Comparison of ENCODE assay signal across 8 mouse cellular contexts in the genomic region with DNA sequence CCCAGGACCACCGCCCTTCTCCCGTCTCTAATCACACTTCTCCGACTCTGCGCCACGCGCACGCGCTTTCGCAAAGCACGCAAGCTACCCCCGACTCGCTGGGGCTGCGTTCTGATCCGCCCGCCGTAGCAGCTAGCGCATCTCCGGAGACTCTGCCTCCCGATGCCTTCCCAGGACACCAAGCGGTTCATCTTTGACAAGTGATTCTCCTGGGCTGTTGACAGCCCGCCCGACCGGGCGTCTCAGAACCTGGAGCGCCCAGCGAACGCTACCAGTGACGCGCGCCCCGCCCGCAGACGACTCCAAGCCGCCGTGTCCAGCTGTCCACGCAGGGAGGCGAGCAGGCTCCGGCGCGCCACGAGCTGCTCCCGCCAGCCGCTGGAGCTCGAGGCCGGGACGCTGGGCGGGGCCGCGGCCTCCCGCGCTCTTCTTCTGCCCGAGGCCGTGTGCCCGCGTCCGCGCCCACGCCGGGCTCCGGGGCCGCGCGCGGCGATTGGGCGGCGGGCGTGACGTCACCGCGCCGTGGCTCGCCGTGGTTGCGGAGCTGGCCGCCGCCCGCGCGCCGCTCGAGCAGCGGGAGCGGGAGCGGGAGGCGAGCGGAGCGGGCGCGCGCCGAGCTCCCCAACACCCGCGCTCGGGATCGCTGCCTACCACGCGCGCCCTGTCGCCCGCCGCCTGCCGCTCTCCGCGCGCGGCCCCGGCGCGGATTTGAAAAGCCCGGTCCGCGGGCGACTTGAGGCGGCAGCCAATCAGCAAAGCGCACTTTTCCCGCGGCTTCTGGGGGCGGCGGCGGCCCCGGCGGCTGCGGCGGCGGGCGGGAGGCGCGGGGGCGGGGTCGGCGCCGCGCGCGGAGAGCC. TPM values are rescaled to one million over a fixed set of nuclear protein-coding genes. Genes with fewer than 3 reads are reported as not detected.
A peak's percentile ranks its signal among the peaks of the same experiment; 100 is the strongest.
DNase-seq lines count a peak whose midpoint lies in the region; ATAC-seq lines count a peak whose summit lies in the region.

A gene (plus strand): TSS at position 850 of the 857 bp plus-strand sequence.

- H3K4me2 ChIP-seq in hindbrain, embryonic 15.5 days: peak within 1 kb of the TSS; percentile 83

- peak; percentile 89 for ATAC-seq in hindbrain, embryonic 15.5 days (ENCODE audit: low FRiP score, low read depth)

- peak within 1 kb of the TSS; percentile 92 for H3K9ac ChIP-seq in hindbrain, embryonic 15.5 days

- under 1% methylated on average over 92 of the region's 136 CpGs for WGBS in hindbrain, embryonic 15.5 days
- under 1% methylated on average over 80 of the region's 136 CpGs for WGBS in macrophage (ENCODE audit: missing documents)

- DNase-seq in R1 (ENCODE audit: low read depth, low spot score): peak; percentile 69
- peak; percentile 91 to 95 for DNase-seq in cerebellum, postnatal 25 days
- DNase-seq in frontal cortex, postnatal 36 days (ENCODE audit: low spot score in 2 of 2): peak; percentile 87 to 93
- DNase-seq in left cerebral cortex, adult 18-20 months (ENCODE audit: low spot score in 2 of 2): peak; percentile 87 to 94
- peak; percentile 95 for DNase-seq in right cerebral cortex, adult 18-20 months
- peak; percentile 67 for DNase-seq in urinary bladder, postnatal 10 days (ENCODE audit: low spot score)

- H3K27ac ChIP-seq in hindbrain, embryonic 15.5 days (replicated peaks): peak within 1 kb of the TSS; percentile 98
- H3K27ac ChIP-seq in macrophage: peak within 1 kb of the TSS; percentile 55

- H3K9me3 ChIP-seq in hindbrain, embryonic 15.5 days: no peaks in the 10 kb centered on the region

- H3K36me3 ChIP-seq in hindbrain, embryonic 15.5 days: no peaks in the 10 kb centered on the region
- no peaks in the 10 kb centered on the region for H3K36me3 ChIP-seq in macrophage (ENCODE audit: inconsistent target)

- H3K4me3 ChIP-seq in hindbrain, embryonic 15.5 days: peak within 1 kb of the TSS; percentile 86
- peak within 1 kb of the TSS; percentile 59 for H3K4me3 ChIP-seq in macrophage (ENCODE audit: inconsistent target)

- no peaks in the 10 kb centered on the region for H3K27me3 ChIP-seq in hindbrain, embryonic 15.5 days

- H3K79me2 ChIP-seq in macrophage (ENCODE audit: inconsistent target): peaks cover 38% of the 10 kb centered on the region

- peaks cover 41% of the 10 kb centered on the region for H3K4me1 ChIP-seq in hindbrain, embryonic 15.5 days (replicated peaks)

RNA-seq across cellular contexts. Expression of the gene that starts here (rescaled TPM):
- 67.4 and 77.9 TPM in 2 replicates for polyA plus RNA-seq in hindbrain, embryonic 15.5 days (2015; fragmentation: Nextera tagmentation; extraction: Ambion mirVana)
- total RNA-seq in left cerebral cortex, adult 18-20 months (2021): 100 to 1,000 TPM; 153 to 164 TPM
- total RNA-seq in macrophage (2018; cell fraction: chromatin; rRNA removed): 100 to 1,000 TPM in 14 of 26 experiments, 10 to 100 TPM in 12; 23.4 to 196 (median 106) TPM
- 10 to 100 TPM; 13.8 to 29.0 (median 20.4) TPM for total RNA-seq in macrophage (2018; cell fraction: cytosol; rRNA removed)
- total RNA-seq in macrophage (2018; cell fraction: nucleus; rRNA removed): 100 to 1,000 TPM in 4 of 26 experiments, 10 to 100 TPM in 22; 20.0 to 263 (median 70.2) TPM
- 12.0 to 50.3 TPM (median 18.1 TPM) in 3 replicates for polyA plus RNA-seq in macrophage (2018)

Comparison
In these comparisons a context has a peak if more than half of its experiments do, and no peak if none do; other contexts are left out.
1. Peak in every context shown above with its lines: DNase-seq, ATAC-seq, H3K4me3 ChIP-seq and H3K27ac ChIP-seq.